Mouse (Mus musculus): ENCODE data around the gene Tiprl. TPM values are rescaled to one million over a fixed set of nuclear protein-coding genes. Genes with fewer than 3 reads are reported as not detected.

Gene Tiprl
- polyA plus RNA-seq, 1 experiment from 2014 or later: 56.7 TPM

GRCm38 (mm10) chr1:165193426-165193825 lies 43.4 kb downstream of the Tiprl start:
- peak overlapping the region; percentile 94 for H3K27ac ChIP-seq (replicated peaks)
- WGBS: 6% methylated on average over 7 of the region's 7 CpGs
- peak overlapping the region; percentile 86 for H3K4me2 ChIP-seq (replicated peaks; ENCODE audit: low read depth)
- TF ChIP-seq CTCF (IDR thresholded peaks at IDR 0.05; ENCODE audit: low read depth): no peak
- no peak for TF ChIP-seq EP300 (optimal IDR thresholded peaks at IDR 0.05)
- H3K9me3 ChIP-seq (ENCODE audit: control insufficient read depth, low read length): no peaks in the 10 kb centered on the region
- H3K4me1 ChIP-seq (replicated peaks; ENCODE audit: control insufficient read depth, insufficient read depth): peaks cover 2% of the 10 kb centered on the region; the same call in 1 of the 2 replicates
- H3K9ac ChIP-seq (ENCODE audit: low read length): peak overlapping the region; percentile 86
- ATAC-seq (ENCODE audit: low FRiP score, low TSS enrichment) (no peak), DNase-seq (ENCODE audit: low spot score) (no peak)
- peak overlapping the region; percentile 84 for H3K4me3 ChIP-seq (ENCODE audit: low read depth, low read length)
- H3K27me3 ChIP-seq (ENCODE audit: control insufficient read depth, insufficient read depth, low read length): no peaks in the 10 kb centered on the region
- no peaks in the 10 kb centered on the region for H3K36me3 ChIP-seq (ENCODE audit: control insufficient read depth, insufficient read depth, low read length)

- Histone ChIP-seq H3K9me3 (ENCODE audit: control insufficient read depth, low read length) (no peaks in the 10 kb centered on the region), H3K4me3 (ENCODE audit: low read depth, low read length) (peak overlapping the region; percentile 84), H3K36me3 (ENCODE audit: control insufficient read depth, insufficient read depth, low read length) (no peaks in the 10 kb centered on the region), H3K27ac (replicated peaks) (peak overlapping the region; percentile 94), H3K27me3 (ENCODE audit: control insufficient read depth, insufficient read depth, low read length) (no peaks in the 10 kb centered on the region), H3K9ac (ENCODE audit: low read length) (peak overlapping the region; percentile 86; the same call in 1 of the 2 replicates), H3K4me1 (replicated peaks; ENCODE audit: control insufficient read depth, insufficient read depth) (peaks cover 2% of the 10 kb centered on the region; the same call in 1 of the 2 replicates), H3K4me2 (replicated peaks; ENCODE audit: low read depth) (peak overlapping the region; percentile 86)
- TF ChIP-seq CTCF (IDR thresholded peaks at IDR 0.05; ENCODE audit: low read depth) (no peak), EP300 (optimal IDR thresholded peaks at IDR 0.05) (no peak)
- ATAC-seq (ENCODE audit: low FRiP score, low TSS enrichment) (peak; percentile 28; the same call in 1 of the 2 replicates), DNase-seq (ENCODE audit: low spot score) (peak; percentile 36)
- 52% methylated on average over 10 of the region's 10 CpGs for WGBS
Observed at GRCm38 (mm10) chr1:165192714-165193264, 44.0 kb downstream of the Tiprl start.

GRCm38 (mm10) chr1:165192102-165192501 lies 44.7 kb downstream of the Tiprl start:
- TF ChIP-seq CTCF (IDR thresholded peaks at IDR 0.05; ENCODE audit: low read depth) (no peak), EP300 (optimal IDR thresholded peaks at IDR 0.05) (no peak)
- H3K4me2 ChIP-seq (replicated peaks; ENCODE audit: low read depth): 0 out of 2 replicates have a peak overlapping the region, but pooled peaks have one; percentile 11

GRCm38 (mm10) chr1:165191611-165192010 lies 45.2 kb downstream of the Tiprl start:
- Histone ChIP-seq H3K4me3 (ENCODE audit: low read depth, low read length) (no peak overlapping the region), H3K36me3 (ENCODE audit: control insufficient read depth, insufficient read depth, low read length) (no peaks in the 10 kb centered on the region), H3K9ac (ENCODE audit: low read length) (no peak overlapping the region), H3K4me1 (replicated peaks; ENCODE audit: control insufficient read depth, insufficient read depth) (peaks cover 2% of the 10 kb centered on the region; the same call in 1 of the 2 replicates), H3K27ac (replicated peaks) (peak overlapping the region; percentile 53; the same call in 1 of the 2 replicates), H3K4me2 (replicated peaks; ENCODE audit: low read depth) (0 out of 2 replicates have a peak overlapping the region, but pooled peaks have one; percentile 11), H3K9me3 (ENCODE audit: control insufficient read depth, low read length) (no peaks in the 10 kb centered on the region), H3K27me3 (ENCODE audit: control insufficient read depth, insufficient read depth, low read length) (no peaks in the 10 kb centered on the region)
- ATAC-seq (ENCODE audit: low FRiP score, low TSS enrichment) (no peak), DNase-seq (ENCODE audit: low spot score) (no peak)
- 59% methylated on average over 13 of the region's 13 CpGs for WGBS
- TF ChIP-seq EP300 (optimal IDR thresholded peaks at IDR 0.05): no peak
- TF ChIP-seq CTCF (IDR thresholded peaks at IDR 0.05; ENCODE audit: low read depth): no peak

More at GRCm38 (mm10) chr1:165192102-165192501, 44.7 kb downstream of the Tiprl start:
- no peak overlapping the region for H3K9ac ChIP-seq (ENCODE audit: low read length)
- 75% methylated on average over 4 of the region's 4 CpGs for WGBS
- no peaks in the 10 kb centered on the region for H3K27me3 ChIP-seq (ENCODE audit: control insufficient read depth, insufficient read depth, low read length)
- no peaks in the 10 kb centered on the region for H3K9me3 ChIP-seq (ENCODE audit: control insufficient read depth, low read length)
- ATAC-seq (ENCODE audit: low FRiP score, low TSS enrichment) (no peak), DNase-seq (ENCODE audit: low spot score) (no peak)
- H3K4me3 ChIP-seq (ENCODE audit: low read depth, low read length): no peak overlapping the region
- no peak overlapping the region for H3K27ac ChIP-seq (replicated peaks)
- peaks cover 2% of the 10 kb centered on the region; the same call in 1 of the 2 replicates for H3K4me1 ChIP-seq (replicated peaks; ENCODE audit: control insufficient read depth, insufficient read depth)
- no peaks in the 10 kb centered on the region for H3K36me3 ChIP-seq (ENCODE audit: control insufficient read depth, insufficient read depth, low read length)

- ATAC-seq (ENCODE audit: low FRiP score, low TSS enrichment): no peak
- H3K36me3 ChIP-seq (ENCODE audit: control insufficient read depth, insufficient read depth, low read length): no peaks in the 10 kb centered on the region
- DNase-seq (ENCODE audit: low spot score): no peak
- H3K9me3 ChIP-seq (ENCODE audit: control insufficient read depth, low read length): no peaks in the 10 kb centered on the region
- H3K27me3 ChIP-seq (ENCODE audit: control insufficient read depth, insufficient read depth, low read length): no peaks in the 10 kb centered on the region
- no peak overlapping the region for H3K9ac ChIP-seq (ENCODE audit: low read length)
- H3K4me2 ChIP-seq (replicated peaks; ENCODE audit: low read depth): no peak overlapping the region
- no peak overlapping the region for H3K4me3 ChIP-seq (ENCODE audit: low read depth, low read length)
- no peak for TF ChIP-seq CTCF (IDR thresholded peaks at IDR 0.05; ENCODE audit: low read depth)
- no peak for TF ChIP-seq EP300 (optimal IDR thresholded peaks at IDR 0.05)
- peaks cover 2% of the 10 kb centered on the region; the same call in 1 of the 2 replicates for H3K4me1 ChIP-seq (replicated peaks; ENCODE audit: control insufficient read depth, insufficient read depth)
- no peak overlapping the region for H3K27ac ChIP-seq (replicated peaks)
- 81% methylated on average over 10 of the region's 10 CpGs for WGBS
Observed at GRCm38 (mm10) chr1:165190571-165191273, 46.1 kb downstream of the Tiprl start.

- TF ChIP-seq EP300 (optimal IDR thresholded peaks at IDR 0.05): no peak
- TF ChIP-seq CTCF (IDR thresholded peaks at IDR 0.05; ENCODE audit: low read depth): no peak
- whole genome bisulfite sequencing: 71% methylated on average over 6 of the region's 6 CpGs
- no peak overlapping the region for H3K4me3 ChIP-seq (ENCODE audit: low read depth, low read length)
- H3K9ac ChIP-seq (ENCODE audit: low read length): no peak overlapping the region
- peaks cover under 1% of the 10 kb centered on the region; the same call in 1 of the 2 replicates for H3K4me1 ChIP-seq (replicated peaks; ENCODE audit: control insufficient read depth, insufficient read depth)
- H3K9me3 ChIP-seq (ENCODE audit: control insufficient read depth, low read length): no peaks in the 10 kb centered on the region
- no peak for ATAC-seq (ENCODE audit: low FRiP score, low TSS enrichment)
- no peaks in the 10 kb centered on the region for H3K27me3 ChIP-seq (ENCODE audit: control insufficient read depth, insufficient read depth, low read length)
- no peaks in the 10 kb centered on the region for H3K36me3 ChIP-seq (ENCODE audit: control insufficient read depth, insufficient read depth, low read length)
- no peak overlapping the region for H3K4me2 ChIP-seq (replicated peaks; ENCODE audit: low read depth)
- no peak for DNase-seq (ENCODE audit: low spot score)
- no peak overlapping the region for H3K27ac ChIP-seq (replicated peaks)
Observed at GRCm38 (mm10) chr1:165190068-165190467, 46.7 kb downstream of the Tiprl start.
